Mouse (Mus musculus) retina, embryonic 14.5 days (tissue): ENCODE measurements around the gene Gpr155.

Experiments used
- DNase-seq: peaks from one replicate; pipeline ENCODE4 v3.0.0-alpha.2; 2015; ENCODE audit warnings: low spot score

Gpr155 gene

GRCm38 (mm10) chr2:73319218-73319617 lies 67.2 kb downstream of the Gpr155 start:
- DNase-seq, result no peak

GRCm38 (mm10) chr2:73317426-73317825 lies 68.9 kb downstream of the Gpr155 start:
- no peak for DNase-seq

GRCm38 (mm10) chr2:73314311-73314710 lies 72.1 kb downstream of the Gpr155 start:
- no peak for DNase-seq

- no peak for DNase-seq
Measured at GRCm38 (mm10) chr2:73313117-73313501, 73.3 kb downstream of the Gpr155 start.

GRCm38 (mm10) chr2:73312152-73313116 lies 73.9 kb downstream of the Gpr155 start, which contains the start of the genes Scrn3 and Cir1:
Scrn3 (plus strand) TSS chr2:73312601.
Cir1 (minus strand) TSS chr2:73312701.
- peak; percentile 99 for DNase-seq

DNA sequence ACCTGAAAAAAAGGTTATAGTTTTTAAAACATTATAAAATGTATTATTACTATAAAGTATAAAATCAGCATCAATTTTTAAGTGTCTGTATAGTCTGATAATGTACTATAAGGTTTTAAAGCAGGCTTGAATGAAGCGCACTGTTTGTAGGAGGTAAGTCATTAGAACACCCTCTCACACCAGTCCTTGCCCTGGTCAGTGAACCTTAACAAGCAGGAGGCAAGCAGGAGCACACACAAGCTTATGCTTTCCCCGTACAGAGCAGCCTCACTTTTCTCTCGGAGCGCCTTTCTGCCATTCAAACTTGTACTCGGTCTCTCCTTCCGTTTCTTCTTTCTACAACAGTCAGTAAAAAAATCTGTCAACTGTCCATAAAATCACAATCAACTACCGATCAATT lies 80.4 kb downstream of the Gpr155 start:
- DNase-seq, result no peak

DNA sequence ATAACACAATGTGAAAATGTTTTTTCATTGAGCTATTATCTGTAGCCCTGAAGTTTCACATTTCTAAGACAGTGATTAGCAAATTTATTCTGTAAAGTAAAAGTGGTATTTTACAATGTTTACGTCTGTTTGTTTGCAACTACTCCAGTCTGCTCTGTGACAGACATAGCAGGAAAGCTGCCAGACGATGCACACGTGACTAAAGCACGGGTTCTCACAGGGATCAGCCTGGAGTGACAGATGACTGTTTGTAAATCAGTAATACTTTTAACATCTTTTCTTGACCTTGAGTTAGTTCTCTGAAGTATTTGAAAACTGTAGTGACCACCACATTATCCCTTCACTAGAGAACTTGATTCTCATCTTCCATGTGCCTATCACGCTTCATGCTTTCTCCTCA lies 81.9 kb downstream of the Gpr155 start:
- DNase-seq, result no peak

DNA sequence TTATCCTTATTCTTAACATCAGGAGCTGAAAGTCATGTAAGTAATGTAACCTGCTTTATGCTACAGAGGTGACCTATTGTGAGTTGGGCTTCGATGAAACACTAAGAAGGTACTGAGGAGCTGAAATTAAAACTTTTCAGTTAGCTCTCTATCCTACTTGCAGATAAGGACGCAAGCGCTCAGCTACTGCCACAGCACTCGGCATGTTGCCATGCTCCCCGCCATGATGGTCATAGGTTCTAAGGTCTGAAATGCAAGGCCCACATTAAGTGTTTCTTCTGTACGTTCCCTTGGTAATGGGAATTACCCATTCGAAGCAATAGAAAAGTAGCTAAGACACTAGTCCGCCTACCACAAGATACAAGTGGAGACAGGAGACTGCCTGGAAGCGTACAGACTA lies 83.7 kb downstream of the Gpr155 start:
- no peak for DNase-seq

DNA sequence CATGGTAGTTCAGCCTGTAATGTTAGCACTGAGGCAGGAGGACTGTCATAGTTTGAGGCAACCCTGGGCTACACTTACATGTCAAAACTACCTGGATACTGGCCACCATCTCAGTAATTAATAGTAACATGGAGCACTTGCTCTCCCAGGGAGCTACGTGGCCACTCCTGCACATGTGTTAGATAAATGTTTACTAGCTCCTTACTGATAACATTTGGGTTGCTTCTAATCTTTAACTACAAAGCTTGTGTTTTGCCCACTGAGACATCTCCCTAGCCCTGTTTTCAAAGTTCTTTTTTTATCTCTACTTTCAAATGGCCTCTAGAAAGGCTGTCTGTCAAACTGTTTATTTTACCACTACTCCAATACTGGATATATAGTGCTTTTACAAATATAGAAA lies 84.4 kb downstream of the Gpr155 start:
- no peak for DNase-seq

GRCm38 (mm10) chr2:73298841-73299240 lies 87.5 kb downstream of the Gpr155 start:
- no peak for DNase-seq

DNA sequence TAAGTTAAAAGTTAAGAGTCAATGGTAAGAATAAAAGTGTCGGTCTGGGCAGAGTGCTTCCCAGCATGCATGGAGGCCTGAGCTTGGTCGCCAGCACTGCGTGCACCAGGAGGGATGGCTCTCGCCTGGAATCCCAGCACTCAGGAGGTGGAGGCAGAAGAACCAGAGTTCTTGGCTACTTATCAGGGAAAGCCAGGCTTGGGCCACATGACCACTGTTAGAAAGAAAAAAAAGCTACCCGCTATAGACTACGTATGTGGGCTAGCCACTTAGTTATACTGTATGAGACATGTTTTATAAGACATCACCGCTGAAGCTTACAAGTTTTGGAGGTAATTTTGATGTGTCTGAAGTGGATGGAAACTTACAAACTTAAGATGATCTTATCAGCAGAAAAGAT lies 88.2 kb downstream of the Gpr155 start:
- DNase-seq, result no peak

- DNase-seq, result no peak
Measured at GRCm38 (mm10) chr2:73295023-73295422, 91.3 kb downstream of the Gpr155 start.
